Mouse (Mus musculus): ENCODE measurements around the gene Ifnk. TPM values are rescaled to one million over a fixed set of nuclear protein-coding genes. Genes with fewer than 3 reads are reported as not detected.
A peak's percentile ranks its signal among the peaks of the same experiment; 100 is the strongest.

Gene Ifnk
- total and polyA plus RNA-seq, 3 experiments, result not detected

- in situ Hi-C loops (cut with MboI; ENCODE audit: low pct_ligation_motif_present, low pct_unique_long_range_greater_than_20kb, low sequenced_read_pairs), result loop anchor here (10.0 kb wide), 1 partner anchor 76 kb away; no protein-coding TSS in a partner anchor
- Histone ChIP-seq H3K4me1 (ENCODE audit: control insufficient read depth in 1 of 2, insufficient read depth in 2 of 2) (peaks cover 22 to 65% of the 10 kb centered on the region in 2 experiments), H3K9me3 (replicated peaks; ENCODE audit: low read length) (no peaks in the 10 kb centered on the region), H3K4me3 (replicated peaks in 1 of 3; ENCODE audit: low read depth in 2 of 3, low read length in 2 of 3, poor library complexity in 1 of 3) (peak overlapping the region in 2 of 3 experiments; percentile 7 to 15), H3K9ac (ENCODE audit: insufficient read depth, low read depth) (peak overlapping the region; percentile 61), H3K79me2 (replicated peaks; ENCODE audit: control insufficient read depth, extremely low read depth, insufficient read depth, poor library complexity, severe bottlenecking) (peaks cover 8% of the 10 kb centered on the region), H3K27me3 (replicated peaks) (no peaks in the 10 kb centered on the region), H3K27ac (ENCODE audit: insufficient read depth, low read depth) (peak overlapping the region; percentile 57), H3K4me2 (ENCODE audit: insufficient read depth, low read depth, poor library complexity, severe bottlenecking) (peak overlapping the region; percentile 56), H3K36me3 (replicated peaks in 1 of 2; ENCODE audit: control insufficient read depth in 1 of 2, insufficient read depth in 1 of 2, low read length in 1 of 2) (peaks cover 0 to 14% of the 10 kb centered on the region in 2 experiments)
- dilution Hi-C loops (cut with MboI; ENCODE audit: extremely low pct_ligation_motif_present, extremely low pct_unique_long_range_greater_than_20kb, low sequenced_read_pairs), result no loop called here
- no peak for DNase-seq (ENCODE audit: extremely low read depth)
- TF ChIP-seq CHD1 (IDR thresholded peaks at IDR 0.05; ENCODE audit: low read depth, low read length) (0 out of 2 replicates have a peak, but pooled peaks have one; percentile 19), RCOR1 (conservative IDR thresholded peaks at IDR 0.05; ENCODE audit: low read depth, low read length) (no peak), HCFC1 (IDR thresholded peaks at IDR 0.05; ENCODE audit: low read depth, low read length) (no peak), JUND (conservative IDR thresholded peaks at IDR 0.05; ENCODE audit: low read depth, low read length) (no peak), ZKSCAN1 (IDR thresholded peaks at IDR 0.05; ENCODE audit: borderline replicate concordance, low read depth, low read length) (no peak), CTCF (conservative IDR thresholded peaks at IDR 0.05 in 1 of 2, IDR thresholded peaks at IDR 0.05 in 1 of 2; ENCODE audit: low read depth in 2 of 2, low read length in 2 of 2) (no peak), MAX (IDR thresholded peaks at IDR 0.05; ENCODE audit: low read length) (0 out of 2 replicates have a peak, but pooled peaks have one; percentile 23), IRF4 (IDR thresholded peaks at IDR 0.05; ENCODE audit: low read depth, low read length) (no peak), GABPA (IDR thresholded peaks at IDR 0.05; ENCODE audit: insufficient replicate concordance, low read depth, low read length) (no peak), KAT2A (IDR thresholded peaks at IDR 0.05; ENCODE audit: insufficient replicate concordance, low read length) (no peak), ETS1 (conservative IDR thresholded peaks at IDR 0.05; ENCODE audit: low read depth, low read length) (no peak), JUN (IDR thresholded peaks at IDR 0.05; ENCODE audit: insufficient read depth, low read depth, low read length) (no peak), SIN3A (IDR thresholded peaks at IDR 0.05; ENCODE audit: low read length) (no peak), TBP (conservative IDR thresholded peaks at IDR 0.05; ENCODE audit: low read depth, low read length) (0 out of 2 replicates have a peak, but pooled peaks have one; percentile 26), UBTF (IDR thresholded peaks at IDR 0.05; ENCODE audit: low read depth, low read length) (no peak), MYC (IDR thresholded peaks at IDR 0.05; ENCODE audit: low read depth, low read length) (no peak), EP300 (IDR thresholded peaks at IDR 0.05; ENCODE audit: low read length) (no peak)
Measured at GRCm38 (mm10) chr4:35140317-35140716, 11.5 kb upstream of the Ifnk start.

- DNase-seq (ENCODE audit: extremely low read depth), result no peak
- Histone ChIP-seq H3K4me1 (ENCODE audit: control insufficient read depth in 1 of 2, insufficient read depth in 2 of 2) (peaks cover 16 to 56% of the 10 kb centered on the region in 2 experiments), H3K9me3 (replicated peaks; ENCODE audit: low read length) (no peaks in the 10 kb centered on the region), H3K27me3 (replicated peaks) (no peaks in the 10 kb centered on the region), H3K79me2 (replicated peaks; ENCODE audit: control insufficient read depth, extremely low read depth, insufficient read depth, poor library complexity, severe bottlenecking) (peaks cover 4% of the 10 kb centered on the region), H3K9ac (ENCODE audit: insufficient read depth, low read depth) (no peak overlapping the region), H3K4me2 (ENCODE audit: insufficient read depth, low read depth, poor library complexity, severe bottlenecking) (no peak overlapping the region), H3K27ac (ENCODE audit: insufficient read depth, low read depth) (no peak overlapping the region), H3K4me3 (replicated peaks in 1 of 3; ENCODE audit: low read depth in 2 of 3, low read length in 2 of 3, poor library complexity in 1 of 3) (no peak overlapping the region), H3K36me3 (replicated peaks in 1 of 2; ENCODE audit: control insufficient read depth in 1 of 2, insufficient read depth in 1 of 2, low read length in 1 of 2) (peaks cover 0 to 17% of the 10 kb centered on the region in 2 experiments)
- in situ Hi-C loops (cut with MboI; ENCODE audit: low pct_ligation_motif_present, low pct_unique_long_range_greater_than_20kb, low sequenced_read_pairs), result loop anchor here (10.0 kb wide), 1 partner anchor 79 kb away; no protein-coding TSS in a partner anchor
- dilution Hi-C loops (cut with MboI; ENCODE audit: extremely low pct_ligation_motif_present, extremely low pct_unique_long_range_greater_than_20kb, low sequenced_read_pairs), result no loop called here
- TF ChIP-seq NELFE (IDR thresholded peaks at IDR 0.05; ENCODE audit: low read depth, low read length), result no peak
- TF ChIP-seq MXI1 (IDR thresholded peaks at IDR 0.05; ENCODE audit: low read depth, low read length), result no peak
- TF ChIP-seq ZNF384 (IDR thresholded peaks at IDR 0.05; ENCODE audit: low read depth, low read length), result no peak
- TF ChIP-seq MEF2A (IDR thresholded peaks at IDR 0.05; ENCODE audit: borderline replicate concordance, low read depth, low read length), result no peak
Measured at GRCm38 (mm10) chr4:35143472-35144102, 8.3 kb upstream of the Ifnk start.

All from CH12.LX (cell line).